Mouse (Mus musculus) left cerebral cortex, adult 18-20 months (tissue): ENCODE data around the gene Ppp1r2. TPM values are rescaled to one million over a fixed set of nuclear protein-coding genes. Genes with fewer than 3 reads are reported as not detected.
A peak's percentile ranks its signal among the peaks of the same experiment; 100 is the strongest.

ENCODE experiments used
- DNase-seq, 2 experiments: peaks; one replicate each; pipeline ENCODE4 v3.0.0; 2021 to 2022; ENCODE audit warnings: low spot score in 2 of 2, mixed read lengths in 1 of 2
- total RNA-seq, 2 experiments: library from RNA; stranded (reverse); gene quantifications; 2 replicates each; pipeline ENCODE4 v1.2.3; 2021

Gene Ppp1r2
- total RNA-seq, 2 experiments from 2014 or later, result 107 to 113 TPM

- no peak for DNase-seq
Measured at GRCm38 (mm10) chr16:31290751-31291365, 15.8 kb upstream of the Ppp1r2 start.

- DNase-seq, result peak; percentile 73 to 79
Measured at GRCm38 (mm10) chr16:31290281-31290680, 15.2 kb upstream of the Ppp1r2 start.

- peak; percentile 27 to 42 for DNase-seq
Measured at GRCm38 (mm10) chr16:31287712-31288111, 12.6 kb upstream of the Ppp1r2 start.

- no peak for DNase-seq
Measured at GRCm38 (mm10) chr16:31286801-31287488, 11.9 kb upstream of the Ppp1r2 start.

- DNase-seq, result no peak
Measured at GRCm38 (mm10) chr16:31281981-31282380, 6.9 kb upstream of the Ppp1r2 start.

GRCm38 (mm10) chr16:31280176-31280575 lies 5.1 kb upstream of the Ppp1r2 start:
- DNase-seq, result no peak

GRCm38 (mm10) chr16:31278581-31278980 lies 3.5 kb upstream of the Ppp1r2 start:
- no peak for DNase-seq

- DNase-seq, result no peak
Measured at GRCm38 (mm10) chr16:31278081-31278480, 3.0 kb upstream of the Ppp1r2 start.

- DNase-seq, result no peak
Measured at GRCm38 (mm10) chr16:31276962-31277361, 1.9 kb upstream of the Ppp1r2 start.

- peak; percentile 19 to 34 for DNase-seq
Measured at GRCm38 (mm10) chr16:31276539-31276938, 1.5 kb upstream of the Ppp1r2 start.

- no peak for DNase-seq
Measured at GRCm38 (mm10) chr16:31274084-31274483, 993 bp downstream of the Ppp1r2 start.

GRCm38 (mm10) chr16:31266692-31267091 lies 8.4 kb downstream of the Ppp1r2 start:
- DNase-seq, result no peak

GRCm38 (mm10) chr16:31256151-31256550 lies 18.9 kb downstream of the Ppp1r2 start:
- no peak for DNase-seq

GRCm38 (mm10) chr16:31255685-31256084 lies 19.4 kb downstream of the Ppp1r2 start:
- DNase-seq, result no peak

GRCm38 (mm10) chr16:31249401-31249800 lies 25.7 kb downstream of the Ppp1r2 start:
- no peak for DNase-seq

- DNase-seq, result no peak
Measured at GRCm38 (mm10) chr16:31248717-31249116, 26.4 kb downstream of the Ppp1r2 start.

GRCm38 (mm10) chr16:31247442-31247841 lies 27.6 kb downstream of the Ppp1r2 start:
- DNase-seq, result no peak

GRCm38 (mm10) chr16:31244053-31244452 lies 31.0 kb downstream of the Ppp1r2 start:
- no peak for DNase-seq

- DNase-seq, result peak in 1 of 2 experiments; percentile 54
Measured at GRCm38 (mm10) chr16:31241433-31241832, 33.6 kb downstream of the Ppp1r2 start.

- DNase-seq, result no peak
Measured at GRCm38 (mm10) chr16:31240569-31240968, 34.5 kb downstream of the Ppp1r2 start.

GRCm38 (mm10) chr16:31238281-31238680 lies 36.8 kb downstream of the Ppp1r2 start:
- DNase-seq, result no peak

- no peak for DNase-seq
Measured at GRCm38 (mm10) chr16:31235457-31236310, 39.4 kb downstream of the Ppp1r2 start.
